Mouse (Mus musculus) heart, adult 2 months (tissue): ENCODE measurements around the gene Marf1.

ENCODE experiments used
- CTCF ChIP-seq: fragments of 200-600 bp; IDR thresholded peaks from 2 replicates; pipeline ENCODE4 v1.8.1; 2022; ENCODE audit warnings: antibody characterized with exemption, mild to moderate bottlenecking, moderate library complexity
- EP300 ChIP-seq: fragments of 200-500 bp; IDR thresholded peaks from 2 replicates; pipeline ENCODE4 v1.6.1; 2011; ENCODE audit warnings: low read depth, low read length, control low read depth; ENCODE audit not compliant: insufficient read depth
- POLR2A ChIP-seq: fragments of 200-500 bp; IDR thresholded peaks from 2 replicates; pipeline ENCODE4 v1.6.1; 2011; ENCODE audit warnings: mild to moderate bottlenecking, low read depth, low read length, control low read depth; ENCODE audit not compliant: insufficient read depth

DNA sequence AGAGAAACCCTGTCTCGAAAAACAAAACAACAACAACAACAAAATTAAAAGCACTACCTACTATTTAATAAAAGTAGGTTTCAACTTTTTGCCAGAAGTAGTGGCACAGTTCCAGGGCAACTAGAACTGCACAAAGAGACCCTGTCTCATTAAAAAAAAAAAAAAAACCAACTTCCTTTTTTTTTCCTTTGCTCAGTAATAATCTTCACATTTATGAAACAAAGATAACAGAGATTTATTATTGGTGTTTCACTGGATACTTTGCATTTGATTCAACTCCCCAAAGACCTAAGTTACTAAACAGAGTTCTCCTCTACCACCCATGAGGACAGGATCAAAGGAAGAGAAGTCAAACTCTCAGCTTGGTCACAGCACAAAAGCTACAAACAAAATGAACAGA, 2.2 kb downstream of the Marf1 start:
- no peak for TF ChIP-seq CTCF
- TF ChIP-seq POLR2A: no peak
- TF ChIP-seq EP300: no peak
